18 mouse cellular contexts compared by ENCODE assay signal in the genomic region with DNA sequence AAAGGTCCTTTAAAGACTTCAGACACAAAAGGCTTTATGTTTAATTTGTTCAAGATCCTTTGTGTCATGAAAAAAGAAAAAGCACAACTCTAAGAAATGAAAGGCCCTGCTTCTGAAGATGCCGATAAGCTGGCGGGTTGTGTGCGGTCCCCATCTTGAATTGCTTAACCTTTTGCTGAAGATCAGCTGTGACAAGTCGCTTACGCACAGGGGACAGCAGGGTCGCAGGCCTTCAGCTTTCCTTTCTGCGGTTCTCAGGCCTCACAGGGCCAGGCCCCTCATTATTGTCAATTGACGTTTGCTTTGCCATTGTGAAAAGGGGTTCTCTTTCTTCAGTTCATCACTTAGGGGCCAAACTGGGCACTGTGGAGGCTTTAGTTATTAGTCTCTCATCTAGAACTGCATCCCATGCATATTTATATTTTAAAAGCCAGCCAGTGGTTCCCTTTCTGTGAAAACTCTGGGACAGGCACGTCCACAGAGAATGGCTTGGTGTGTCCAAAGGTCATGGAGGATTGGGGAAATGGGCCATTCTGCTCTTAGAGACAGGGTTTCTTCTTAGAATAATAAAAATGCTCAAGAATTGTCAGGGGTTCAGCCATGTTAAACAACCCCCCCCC. TPM values are rescaled to one million over a fixed set of nuclear protein-coding genes. Genes with fewer than 3 reads are reported as not detected.
A peak's percentile ranks its signal among the peaks of the same experiment; 100 is the strongest.
DNase-seq lines count a peak whose midpoint lies in the region; ATAC-seq and TF ChIP-seq lines count a peak whose summit lies in the region.
"Had no signal": no experiment of that assay in that cellular context is flagged by ENCODE, and none has a peak within 500 bp of the region (broad histone marks: within the 10 kb centered on the region; RNA-seq: fewer than 3 reads in every experiment).

No protein-coding gene starts in this region.

- no peak for TF ChIP-seq CTCF in brain, embryonic 14.5 days (IDR thresholded peaks at IDR 0.05; ENCODE audit: borderline replicate concordance, extremely low read depth, insufficient read depth, insufficient read length)

- peaks cover 51% of the 10 kb centered on the region for H3K27me3 ChIP-seq in forebrain, embryonic 10.5 days (ENCODE audit: poor library complexity, severe bottlenecking)
- H3K27me3 ChIP-seq in forebrain, embryonic 14.5 days (replicated peaks; ENCODE audit: control insufficient read depth, insufficient read depth, low read length) = no peaks in the 10 kb centered on the region
- H3K27me3 ChIP-seq in midbrain, embryonic 11.5 days (ENCODE audit: control insufficient read depth, insufficient read depth, low read length) = peaks cover 9% of the 10 kb centered on the region; the same call in 1 of the 2 replicates
- no peaks in the 10 kb centered on the region for H3K27me3 ChIP-seq in midbrain, embryonic 16.5 days (ENCODE audit: control insufficient read depth, insufficient read depth, low read depth, low read length)
- peaks cover 16% of the 10 kb centered on the region; the same call in 1 of the 2 replicates for H3K27me3 ChIP-seq in embryonic facial prominence, embryonic 10.5 days (replicated peaks; ENCODE audit: low read depth, poor library complexity, severe bottlenecking)
- H3K27me3 ChIP-seq: embryonic facial prominence, embryonic 13.5 days; heart, embryonic 12.5 days; hindbrain, embryonic 12.5 days; intestine, embryonic 15.5 days had no signal

- H3K9me3 ChIP-seq in forebrain, embryonic 10.5 days = no peaks in the 10 kb centered on the region
- no peaks in the 10 kb centered on the region for H3K9me3 ChIP-seq in forebrain, embryonic 14.5 days (replicated peaks; ENCODE audit: control insufficient read depth, low read length)
- no peaks in the 10 kb centered on the region for H3K9me3 ChIP-seq in midbrain, embryonic 11.5 days (ENCODE audit: control insufficient read depth, low read length)
- no peaks in the 10 kb centered on the region for H3K9me3 ChIP-seq in midbrain, embryonic 16.5 days (replicated peaks; ENCODE audit: control insufficient read depth, low read length, poor library complexity, severe bottlenecking)
- H3K9me3 ChIP-seq in embryonic facial prominence, embryonic 10.5 days = no peaks in the 10 kb centered on the region
- H3K9me3 ChIP-seq: embryonic facial prominence, embryonic 13.5 days; forebrain, embryonic 13.5 days; heart, embryonic 12.5 days; hindbrain, embryonic 12.5 days; intestine, embryonic 15.5 days had no signal

- peaks cover 11% of the 10 kb centered on the region; the same call in 1 of the 2 replicates for H3K36me3 ChIP-seq in forebrain, embryonic 10.5 days (replicated peaks)
- H3K36me3 ChIP-seq in forebrain, embryonic 14.5 days (ENCODE audit: control insufficient read depth, insufficient read depth, low read length) = peaks cover 5% of the 10 kb centered on the region; the same call in 1 of the 2 replicates
- no peaks in the 10 kb centered on the region for H3K36me3 ChIP-seq in midbrain, embryonic 11.5 days (ENCODE audit: control insufficient read depth, insufficient read depth, low read length)
- no peaks in the 10 kb centered on the region for H3K36me3 ChIP-seq in midbrain, embryonic 16.5 days (ENCODE audit: control insufficient read depth, insufficient read depth, low read length)
- H3K36me3 ChIP-seq in embryonic facial prominence, embryonic 10.5 days (replicated peaks) = peaks cover 16% of the 10 kb centered on the region
- H3K36me3 ChIP-seq: hindbrain, embryonic 12.5 days; intestine, embryonic 15.5 days had no signal

- TF ChIP-seq POLR2A in brain, embryonic 14.5 days (IDR thresholded peaks at IDR 0.05; ENCODE audit: borderline replicate concordance, extremely low read depth, insufficient read depth, insufficient read length, poor library complexity, severe bottlenecking) = no peak

- ATAC-seq in forebrain, embryonic 14.5 days = no peak
- peak; percentile 76 for ATAC-seq in midbrain, embryonic 11.5 days (ENCODE audit: low FRiP score)
- ATAC-seq in midbrain, embryonic 16.5 days = no peak
- ATAC-seq: forebrain, embryonic 13.5 days; intestine, embryonic 15.5 days had no signal

- DNase-seq in forebrain, embryonic 10.5 days (ENCODE audit: extremely low spot score, low spot score) = peak; percentile 21
- no peak for DNase-seq in forebrain, embryonic 14.5 days (ENCODE audit: low spot score)
- peak; percentile 88 for DNase-seq in midbrain, embryonic 11.5 days (ENCODE audit: low spot score, missing footprints)
- peak; percentile 33 for DNase-seq in brain, embryonic 14.5 days (ENCODE audit: low read depth)
- peak; percentile 30 for DNase-seq in embryonic facial prominence, embryonic 10.5 days (ENCODE audit: low spot score)
- DNase-seq in left cerebral cortex, adult 8-10 months (ENCODE audit: low spot score in 2 of 2) = no peak
- DNase-seq in adrenal gland, adult 18-20 months (ENCODE audit: low spot score in 2 of 2) = no peak
- DNase-seq: adrenal gland, postnatal 25 days; cerebellum, adult 8-10 months; cerebellum, postnatal 14 days; gastrocnemius, adult 2 months; gastrocnemius, postnatal 25 days had no signal

- no peak overlapping the region for H3K4me3 ChIP-seq in forebrain, embryonic 10.5 days
- H3K4me3 ChIP-seq in forebrain, embryonic 14.5 days (ENCODE audit: low read depth, low read length) = no peak overlapping the region
- no peak overlapping the region for H3K4me3 ChIP-seq in midbrain, embryonic 11.5 days (ENCODE audit: low read depth, low read length)
- no peak overlapping the region for H3K4me3 ChIP-seq in midbrain, embryonic 16.5 days (ENCODE audit: low read depth, low read length)
- no peak overlapping the region for H3K4me3 ChIP-seq in embryonic facial prominence, embryonic 10.5 days
- H3K4me3 ChIP-seq: embryonic facial prominence, embryonic 13.5 days; forebrain, embryonic 13.5 days; gastrocnemius, adult 2 months; heart, embryonic 12.5 days; hindbrain, embryonic 12.5 days; intestine, embryonic 15.5 days had no signal

- H3K4me2 ChIP-seq in forebrain, embryonic 14.5 days (ENCODE audit: low read length) = no peak overlapping the region
- H3K4me2 ChIP-seq in midbrain, embryonic 11.5 days = no peak overlapping the region; the same call in 1 of the 2 replicates
- no peak overlapping the region for H3K4me2 ChIP-seq in midbrain, embryonic 16.5 days (ENCODE audit: low read length)
- H3K4me2 ChIP-seq: embryonic facial prominence, embryonic 13.5 days; forebrain, embryonic 13.5 days; heart, embryonic 12.5 days; hindbrain, embryonic 12.5 days; intestine, embryonic 15.5 days had no signal

- no peak overlapping the region for H3K27ac ChIP-seq in forebrain, embryonic 10.5 days
- H3K27ac ChIP-seq in forebrain, embryonic 14.5 days (ENCODE audit: low read depth, low read length) = no peak overlapping the region
- H3K27ac ChIP-seq in midbrain, embryonic 11.5 days (ENCODE audit: low read depth, low read length) = no peak overlapping the region
- H3K27ac ChIP-seq in midbrain, embryonic 16.5 days (ENCODE audit: low read length) = no peak overlapping the region
- H3K27ac ChIP-seq in embryonic facial prominence, embryonic 10.5 days (replicated peaks) = no peak overlapping the region
- H3K27ac ChIP-seq: embryonic facial prominence, embryonic 13.5 days; forebrain, embryonic 13.5 days; gastrocnemius, adult 2 months; hindbrain, embryonic 12.5 days; intestine, embryonic 15.5 days had no signal

- WGBS in forebrain, embryonic 10.5 days = 26% methylated on average over 9 of the region's 9 CpGs
- WGBS in forebrain, embryonic 14.5 days = 23% methylated on average over 9 of the region's 9 CpGs
- WGBS in midbrain, embryonic 11.5 days = 15% methylated on average over 9 of the region's 9 CpGs
- 15% methylated on average over 9 of the region's 9 CpGs for whole genome bisulfite sequencing in midbrain, embryonic 16.5 days
- 35% methylated on average over 9 of the region's 9 CpGs for WGBS in embryonic facial prominence, embryonic 10.5 days

- no peak overlapping the region for H3K9ac ChIP-seq in forebrain, embryonic 14.5 days (ENCODE audit: low read length)
- H3K9ac ChIP-seq in midbrain, embryonic 11.5 days (ENCODE audit: low read length) = no peak overlapping the region; the same call in 1 of the 2 replicates
- no peak overlapping the region for H3K9ac ChIP-seq in midbrain, embryonic 16.5 days (ENCODE audit: low read depth, low read length)
- H3K9ac ChIP-seq: embryonic facial prominence, embryonic 13.5 days; forebrain, embryonic 13.5 days; heart, embryonic 12.5 days; hindbrain, embryonic 12.5 days; intestine, embryonic 15.5 days had no signal

- peaks cover 26% of the 10 kb centered on the region for H3K4me1 ChIP-seq in forebrain, embryonic 10.5 days
- no peaks in the 10 kb centered on the region for H3K4me1 ChIP-seq in forebrain, embryonic 14.5 days (ENCODE audit: control insufficient read depth, insufficient read depth, low read length)
- H3K4me1 ChIP-seq in midbrain, embryonic 11.5 days (ENCODE audit: control insufficient read depth, insufficient read depth, low read length) = peaks cover 16% of the 10 kb centered on the region
- no peaks in the 10 kb centered on the region for H3K4me1 ChIP-seq in midbrain, embryonic 16.5 days (ENCODE audit: control insufficient read depth, insufficient read depth, low read length)
- peaks cover 24% of the 10 kb centered on the region for H3K4me1 ChIP-seq in embryonic facial prominence, embryonic 10.5 days
- H3K4me1 ChIP-seq: embryonic facial prominence, embryonic 13.5 days; intestine, embryonic 15.5 days had no signal

RNA-seq across cellular contexts. Expression of gene Atg7, which starts 39.3 kb away (rescaled TPM):
- polyA plus RNA-seq in forebrain, embryonic 10.5 days (2016; fragmentation: Nextera tagmentation; extraction: Ambion mirVana) = 19.7 and 21.3 TPM in 2 replicates
- polyA plus RNA-seq in forebrain, embryonic 14.5 days (2014; fragmentation: Nextera tagmentation; extraction: Ambion mirVana) = 21.1 and 21.8 TPM in 2 replicates
- polyA plus RNA-seq in midbrain, embryonic 11.5 days (2014; fragmentation: Nextera tagmentation; extraction: Ambion mirVana) = 17.6 and 20.6 TPM in 2 replicates
- 17.2 and 18.2 TPM in 2 replicates for polyA plus RNA-seq in midbrain, embryonic 16.5 days (2015; fragmentation: Nextera tagmentation; extraction: Ambion mirVana)
- polyA plus RNA-seq in brain, embryonic 14.5 days (2012; rRNA removed) = 13.8 and 15.2 TPM in 2 replicates
- 19.7 TPM in 2 replicates for polyA plus RNA-seq in embryonic facial prominence, embryonic 10.5 days (2016; fragmentation: Nextera tagmentation; extraction: Ambion mirVana)
- total RNA-seq in left cerebral cortex, adult 8-10 months (2022) = 10 to 100 TPM; 27.3 to 35.2 (median 27.5) TPM
- 10 to 100 TPM; 24.9 to 27.6 TPM for total RNA-seq in adrenal gland, adult 18-20 months (2021)

Comparison
In these comparisons a context has a peak if more than half of its experiments do, and no peak if none do; other contexts are left out.
1. DNase-seq: peak in forebrain, embryonic 10.5 days (single experiment), midbrain, embryonic 11.5 days (single experiment), brain, embryonic 14.5 days (single experiment) and embryonic facial prominence, embryonic 10.5 days (single experiment); none in forebrain, embryonic 14.5 days (single experiment), left cerebral cortex, adult 8-10 months (0 of 2) and adrenal gland, adult 18-20 months (0 of 2).